Mouse (Mus musculus) heart, embryonic 14.5 days (tissue): Measurements from ENCODE around the gene Nme7. TPM values are rescaled to one million over a fixed set of nuclear protein-coding genes. Genes with fewer than 3 reads are reported as not detected.

Source experiments
- ATAC-seq: fragments of 200-750 bp; cut with Nextera tagmentation; 2 replicates; pipeline ENCODE4 v1.8.0; 2017; ENCODE audit warnings: low read depth, moderate TSS enrichment; ENCODE audit not compliant: insufficient number of reproducible peaks, insufficient read depth, low FRiP score
- H3K27ac ChIP-seq, 2 experiments: fragments of 200-500 bp in 1 of 2; fragments of 300-500 bp in 1 of 2; sonication (generic) in 1 of 2; replicated peaks in 1 of 2; 2 replicates each; pipeline ENCODE4 v1.5.1; 2012 to 2014; ENCODE audit warnings: low read depth in 2 of 2, low read length in 2 of 2, control low read depth in 1 of 2, mild to moderate bottlenecking in 1 of 2, mixed read lengths in 1 of 2; ENCODE audit not compliant: control insufficient read depth in 1 of 2, insufficient read depth in 1 of 2
- H3K27me3 ChIP-seq: fragments of 300-500 bp; sonication (generic); 2 replicates; pipeline ENCODE4 v1.6.1; 2014; ENCODE audit warnings: mild to moderate bottlenecking, low read length, control low read depth; ENCODE audit not compliant: control insufficient read depth, insufficient read depth
- H3K36me3 ChIP-seq: fragments of 300-500 bp; sonication (generic); 2 replicates; pipeline ENCODE4 v1.6.1; 2014; ENCODE audit warnings: mild to moderate bottlenecking, control low read depth, low read length, mixed read lengths; ENCODE audit not compliant: control insufficient read depth, insufficient read depth
- H3K4me1 ChIP-seq, 2 experiments: fragments of 200-500 bp in 1 of 2; fragments of 300-500 bp in 1 of 2; sonication (generic) in 1 of 2; 2 replicates each; pipeline ENCODE4 v1.6.1; 2012 to 2014; ENCODE audit warnings: low read length in 2 of 2, control low read depth in 1 of 2, mixed read lengths in 1 of 2; ENCODE audit not compliant: control insufficient read depth in 2 of 2, insufficient read depth in 2 of 2
- H3K4me2 ChIP-seq: fragments of 300-500 bp; sonication (generic); 2 replicates; pipeline ENCODE4 v1.6.1; 2014; ENCODE audit warnings: mild to moderate bottlenecking, low read length
- H3K4me3 ChIP-seq, 2 experiments: fragments of 200-500 bp in 1 of 2; fragments of 300-500 bp in 1 of 2; sonication (generic) in 1 of 2; 2 replicates each; pipeline ENCODE4 v1.5.1; 2012 to 2014; ENCODE audit warnings: low read length in 2 of 2, mild to moderate bottlenecking in 2 of 2, control low read depth in 1 of 2, low read depth in 1 of 2, moderate library complexity in 1 of 2; ENCODE audit not compliant: control insufficient read depth in 1 of 2, insufficient read depth in 1 of 2
- H3K9ac ChIP-seq: fragments of 300-500 bp; sonication (generic); 2 replicates; pipeline ENCODE4 v1.6.1; 2014; ENCODE audit warnings: mild to moderate bottlenecking, low read length
- H3K9me3 ChIP-seq: fragments of 300-500 bp; sonication (generic); 2 replicates; pipeline ENCODE4 v1.6.1; 2016; ENCODE audit warnings: low read length, control low read depth; ENCODE audit not compliant: control insufficient read depth
- WGBS: fragments of 180-500 bp; shearing (Covaris S2); extraction: QIAGEN DNeasy Blood & Tissue Kit; methylation state at CpG from one replicate; pipeline ENCODE4 v1.1.7; 2014; 5-methylcytosine and 5-hydroxymethylcytosine counted together
- polyA plus RNA-seq: library from polyadenylated mRNA; unstranded; fragments of >200 nt; fragmentation: Nextera tagmentation; extraction: Ambion mirVana; gene quantifications from 2 replicates; pipeline ENCODE4 v1.2.1, GENCODE M21; 2014

Gene Nme7
- polyA plus RNA-seq, 1 experiment from 2014 or later = 19.4 TPM

- Histone ChIP-seq H3K36me3 (no peaks in the 10 kb centered on the region), H3K27me3 (no peaks in the 10 kb centered on the region), H3K27ac (peak overlapping the region; percentile 28 to 47; a peak in 2 of 4 replicates), H3K9me3 (no peaks in the 10 kb centered on the region), H3K9ac (0 out of 2 replicates have a peak overlapping the region, but pooled peaks have one; percentile 9), H3K4me3 (no peak overlapping the region), H3K4me2 (no peak overlapping the region), H3K4me1 (peaks cover 5 to 21% of the 10 kb centered on the region in 2 experiments)
- ATAC-seq = no peak
- WGBS = 53% methylated on average over 9 of the region's 9 CpGs
Observed at GRCm38 (mm10) chr1:164428644-164429043, 124.7 kb downstream of the Nme7 start.

- no peak overlapping the region for H3K27ac ChIP-seq
- H3K4me2 ChIP-seq = no peak overlapping the region
- no peaks in the 10 kb centered on the region for H3K9me3 ChIP-seq
- H3K27me3 ChIP-seq = no peaks in the 10 kb centered on the region
- H3K4me1 ChIP-seq = peaks cover 8 to 25% of the 10 kb centered on the region in 2 experiments
- ATAC-seq = no peak
- 88% methylated on average over 5 of the region's 5 CpGs for WGBS
- H3K4me3 ChIP-seq = no peak overlapping the region
- H3K9ac ChIP-seq = no peak overlapping the region
- peaks cover 25% of the 10 kb centered on the region for H3K36me3 ChIP-seq
Observed at GRCm38 (mm10) chr1:164432649-164433048, 128.7 kb downstream of the Nme7 start.

GRCm38 (mm10) chr1:164434049-164434448 lies 130.1 kb downstream of the Nme7 start:
- Histone ChIP-seq H3K4me2 (no peak overlapping the region), H3K36me3 (peaks cover 39% of the 10 kb centered on the region), H3K27me3 (no peaks in the 10 kb centered on the region), H3K9me3 (no peaks in the 10 kb centered on the region), H3K9ac (no peak overlapping the region), H3K27ac (0 out of 4 replicates have a peak overlapping the region, but pooled peaks of 1 of the 2 experiments have one; percentile 17), H3K4me1 (peaks cover 3 to 13% of the 10 kb centered on the region in 2 experiments), H3K4me3 (no peak overlapping the region)
- 41% methylated on average over 6 of the region's 6 CpGs for WGBS
- ATAC-seq = no peak

GRCm38 (mm10) chr1:164436749-164437148 lies 132.8 kb downstream of the Nme7 start:
- H3K27me3 ChIP-seq = no peaks in the 10 kb centered on the region
- H3K36me3 ChIP-seq = peaks cover 66% of the 10 kb centered on the region
- no peak overlapping the region for H3K27ac ChIP-seq
- no peaks in the 10 kb centered on the region for H3K9me3 ChIP-seq
- no peak overlapping the region for H3K9ac ChIP-seq
- H3K4me2 ChIP-seq = no peak overlapping the region
- WGBS = 84% methylated on average over 7 of the region's 7 CpGs
- no peak for ATAC-seq
- H3K4me3 ChIP-seq = no peak overlapping the region
- peaks cover 3 to 15% of the 10 kb centered on the region in 2 experiments for H3K4me1 ChIP-seq

- H3K9me3 ChIP-seq = no peaks in the 10 kb centered on the region
- no peak overlapping the region for H3K4me3 ChIP-seq
- no peak overlapping the region for H3K27ac ChIP-seq
- 76% methylated on average over 6 of the region's 6 CpGs for WGBS
- ATAC-seq = no peak
- no peak overlapping the region for H3K4me2 ChIP-seq
- no peak overlapping the region for H3K9ac ChIP-seq
- H3K36me3 ChIP-seq = peaks cover 99% of the 10 kb centered on the region
- H3K27me3 ChIP-seq = no peaks in the 10 kb centered on the region
- peaks cover 3 to 10% of the 10 kb centered on the region in 2 experiments for H3K4me1 ChIP-seq
Observed at GRCm38 (mm10) chr1:164440230-164440629, 136.3 kb downstream of the Nme7 start.

GRCm38 (mm10) chr1:164440708-164441407 lies 136.9 kb downstream of the Nme7 start:
- 58% methylated on average over 11 of the region's 11 CpGs for WGBS
- Histone ChIP-seq H3K9me3 (no peaks in the 10 kb centered on the region), H3K4me1 (peaks cover 0 to 6% of the 10 kb centered on the region in 2 experiments), H3K27me3 (no peaks in the 10 kb centered on the region), H3K9ac (no peak overlapping the region), H3K4me2 (no peak overlapping the region), H3K36me3 (peaks cover 99% of the 10 kb centered on the region), H3K4me3 (no peak overlapping the region), H3K27ac (0 out of 4 replicates have a peak overlapping the region, but pooled peaks of 1 of the 2 experiments have one; percentile 16)
- no peak for ATAC-seq

- H3K36me3 ChIP-seq = peaks cover 99% of the 10 kb centered on the region
Observed at GRCm38 (mm10) chr1:164441408-164441974, 137.6 kb downstream of the Nme7 start.

More at GRCm38 (mm10) chr1:164441408-164441974, 137.6 kb downstream of the Nme7 start:
- 46% methylated on average over 18 of the region's 18 CpGs for WGBS
- Histone ChIP-seq H3K27me3 (no peaks in the 10 kb centered on the region), H3K27ac (peak overlapping the region in 1 of 2 experiments; percentile 16; a peak in 1 of 4 replicates), H3K4me2 (no peak overlapping the region), H3K4me1 (peaks cover 0 to 8% of the 10 kb centered on the region in 2 experiments), H3K9ac (no peak overlapping the region), H3K9me3 (no peaks in the 10 kb centered on the region), H3K4me3 (no peak overlapping the region)
- ATAC-seq = no peak
